Mouse (Mus musculus) CH12.LX (cell line): ENCODE data around the gene Kifap3. TPM values are rescaled to one million over a fixed set of nuclear protein-coding genes. Genes with fewer than 3 reads are reported as not detected.

ENCODE experiments used
- DNase-seq: peaks from one replicate; pipeline ENCODE4 v3.0.0-alpha.2; 2013; ENCODE audit errors: extremely low read depth
- H3K27ac ChIP-seq: 2 replicates; pipeline ENCODE4 v1.5.1; 2012; ENCODE audit warnings: low read depth, mild to moderate bottlenecking, control low read depth, moderate library complexity; ENCODE audit not compliant: insufficient read depth
- H3K27me3 ChIP-seq: replicated peaks from 2 replicates; pipeline ENCODE3; 2012; ENCODE audit warnings: inconsistent platforms
- H3K36me3 ChIP-seq, 2 experiments: replicated peaks in 1 of 2; 2 replicates each; pipeline versions ENCODE3 to v1.6.1; 2012; ENCODE audit warnings: inconsistent platforms in 1 of 2, low read length in 1 of 2, mild to moderate bottlenecking in 1 of 2, mixed read lengths in 1 of 2, moderate library complexity in 1 of 2; ENCODE audit not compliant: control insufficient read depth in 1 of 2, insufficient read depth in 1 of 2
- H3K4me1 ChIP-seq, 2 experiments: 2 replicates each; pipeline ENCODE4 v1.6.1; 2012; ENCODE audit warnings: inconsistent platforms in 1 of 2, moderate library complexity in 1 of 2; ENCODE audit not compliant: insufficient read depth in 2 of 2, control insufficient read depth in 1 of 2
- H3K4me2 ChIP-seq: 2 replicates; pipeline ENCODE4 v1.6.1; 2012; ENCODE audit warnings: low read depth, mild to moderate bottlenecking, control low read depth; ENCODE audit not compliant: poor library complexity, insufficient read depth, severe bottlenecking
- H3K4me3 ChIP-seq, 3 experiments: fragments of 150-350 bp in 1 of 3; sonication (generic) in 1 of 3; replicated peaks in 1 of 3; 2 replicates each; pipeline versions ENCODE3 to v1.5.1; 2011 to 2012; ENCODE audit warnings: low read depth in 2 of 3, low read length in 2 of 3, mild to moderate bottlenecking in 2 of 3, moderate library complexity in 2 of 3, control low read depth in 1 of 3, improper control_type of control experiment in 1 of 3, inconsistent platforms in 1 of 3, mixed read lengths in 1 of 3; ENCODE audit not compliant: poor library complexity in 1 of 3
- H3K79me2 ChIP-seq: replicated peaks from 2 replicates; pipeline ENCODE4 v1.6.1; 2012; ENCODE audit warnings: mild to moderate bottlenecking, moderate library complexity; ENCODE audit not compliant: control insufficient read depth, poor library complexity, insufficient read depth, severe bottlenecking; ENCODE audit errors: extremely low read depth
- H3K9ac ChIP-seq: 2 replicates; pipeline ENCODE4 v1.6.1; 2012; ENCODE audit warnings: low read depth, mild to moderate bottlenecking, control low read depth, moderate library complexity; ENCODE audit not compliant: insufficient read depth
- H3K9me3 ChIP-seq: replicated peaks from 2 replicates; pipeline ENCODE3; 2012; ENCODE audit warnings: low read length, inconsistent platforms, mixed read lengths
- CHD2 ChIP-seq: IDR thresholded peaks from 2 replicates; pipeline ENCODE4 v1.6.1; 2011; ENCODE audit warnings: low read length, improper control_type of control experiment
- CTCF ChIP-seq, 2 experiments: IDR thresholded peaks in 1 of 2; conservative IDR thresholded peaks in 1 of 2; 2 replicates each; pipeline ENCODE4 v1.5.1; 2011 to 2012; ENCODE audit warnings: low read depth in 2 of 2, low read length in 2 of 2, improper control_type of control experiment in 1 of 2, inconsistent platforms in 1 of 2, mild to moderate bottlenecking in 1 of 2, moderate library complexity in 1 of 2
- ELF1 ChIP-seq: IDR thresholded peaks from 2 replicates; pipeline ENCODE4 v1.6.1; 2014; ENCODE audit warnings: low read depth, mild to moderate bottlenecking, inconsistent platforms, low read length, improper control_type of control experiment
- JUN ChIP-seq: IDR thresholded peaks from 2 replicates; pipeline ENCODE4 v1.6.1; 2011; ENCODE audit warnings: low read depth, mild to moderate bottlenecking, low read length, improper control_type of control experiment, moderate library complexity; ENCODE audit not compliant: insufficient read depth
- KAT2A ChIP-seq: IDR thresholded peaks from 2 replicates; pipeline ENCODE4 v1.6.1; 2012; ENCODE audit warnings: low read length, improper control_type of control experiment, inconsistent platforms; ENCODE audit not compliant: insufficient replicate concordance
- MAFK ChIP-seq: IDR thresholded peaks from 2 replicates; pipeline ENCODE4 v1.6.1; 2011; ENCODE audit warnings: low read length, improper control_type of control experiment; ENCODE audit not compliant: insufficient replicate concordance
- MAZ ChIP-seq: IDR thresholded peaks from 2 replicates; pipeline ENCODE4 v1.6.1; 2012; ENCODE audit warnings: low read depth, mild to moderate bottlenecking, inconsistent platforms, low read length, improper control_type of control experiment, moderate library complexity
- MEF2A ChIP-seq: IDR thresholded peaks from 2 replicates; pipeline ENCODE4 v1.6.1; 2014; ENCODE audit warnings: low read depth, mild to moderate bottlenecking, inconsistent platforms, low read length, improper control_type of control experiment, borderline replicate concordance
- MXI1 ChIP-seq: IDR thresholded peaks from 2 replicates; pipeline ENCODE4 v1.6.1; 2011; ENCODE audit warnings: mild to moderate bottlenecking, low read depth, low read length, improper control_type of control experiment
- NELFE ChIP-seq: IDR thresholded peaks from 2 replicates; pipeline ENCODE4 v1.6.1; 2011; ENCODE audit warnings: low read depth, low read length, improper control_type of control experiment
- NRF1 ChIP-seq: IDR thresholded peaks from 2 replicates; pipeline ENCODE4 v1.6.1; 2014; ENCODE audit warnings: low read depth, mild to moderate bottlenecking, inconsistent platforms, low read length, improper control_type of control experiment, moderate library complexity
- PAX5 ChIP-seq: IDR thresholded peaks from 2 replicates; pipeline ENCODE4 v1.6.1; 2012; ENCODE audit warnings: low read length, inconsistent platforms, mixed read lengths
- POLR2A ChIP-seq: IDR thresholded peaks from 2 replicates; pipeline ENCODE4 v1.6.1; 2011; ENCODE audit warnings: low read depth, mild to moderate bottlenecking, improper control_type of control experiment, low read length
- RAD21 ChIP-seq: IDR thresholded peaks from 2 replicates; pipeline ENCODE4 v1.6.1; 2011; ENCODE audit warnings: low read depth, mild to moderate bottlenecking, low read length, improper control_type of control experiment, moderate library complexity
- TBP ChIP-seq: conservative IDR thresholded peaks from 2 replicates; pipeline ENCODE4 v1.6.1; 2011; ENCODE audit warnings: low read depth, low read length, improper control_type of control experiment
- TCF12 ChIP-seq: IDR thresholded peaks from 2 replicates; pipeline ENCODE4 v1.6.1; 2014; ENCODE audit warnings: low read depth, mild to moderate bottlenecking, inconsistent platforms, low read length, improper control_type of control experiment
- UBTF ChIP-seq: IDR thresholded peaks from 2 replicates; pipeline ENCODE4 v1.6.1; 2012; ENCODE audit warnings: low read depth, mild to moderate bottlenecking, inconsistent platforms, low read length, improper control_type of control experiment, moderate library complexity
- USF1 ChIP-seq: IDR thresholded peaks from 2 replicates; pipeline ENCODE4 v1.6.1; 2014; ENCODE audit warnings: low read depth, mild to moderate bottlenecking, inconsistent platforms, low read length, improper control_type of control experiment
- USF2 ChIP-seq: conservative IDR thresholded peaks from 2 replicates; pipeline ENCODE4 v1.6.1; 2011; ENCODE audit warnings: low read depth, low read length, improper control_type of control experiment
- ZKSCAN1 ChIP-seq: IDR thresholded peaks from 2 replicates; pipeline ENCODE4 v1.6.1; 2012; ENCODE audit warnings: low read depth, inconsistent platforms, low read length, improper control_type of control experiment, borderline replicate concordance
- ZMIZ1 ChIP-seq: IDR thresholded peaks from 2 replicates; pipeline ENCODE4 v1.6.1; 2012; ENCODE audit warnings: low read depth, mild to moderate bottlenecking, inconsistent platforms, low read length, improper control_type of control experiment
- dilution Hi-C: fragments of 300-500 bp; cut with MboI; formaldehyde crosslinking; loops from 2 replicates; pipeline ENCODE4 v1.14.3; 2020; ENCODE audit warnings: low sequenced_read_pairs; ENCODE audit not compliant: extremely low pct_unique_long_range_greater_than_20kb, extremely low pct_ligation_motif_present
- in situ Hi-C: fragments of 300-500 bp; cut with MboI; formaldehyde crosslinking; loops from 3 replicates; pipeline ENCODE4 v1.14.3; 2019; ENCODE audit warnings: low sequenced_read_pairs, low pct_ligation_motif_present, low pct_unique_long_range_greater_than_20kb, mixed read lengths
- polyA plus RNA-seq: library from polyadenylated mRNA; unstranded; fragments of >175 nt; gene quantifications from 2 replicates; pipeline ENCODE4 v1.2.1, GENCODE M21; 2012; ENCODE audit warnings: low read depth; ENCODE audit not compliant: insufficient read length
- total RNA-seq, 2 experiments: library from RNA; depleted of rRNA; stranded (reverse); fragments of 300-350 nt in 1 of 2; fragments of >200 nt in 1 of 2; gene quantifications; 2 replicates each; pipeline ENCODE4 v1.2.3; 2012 to 2014

The Kifap3 gene
- total and polyA plus RNA-seq, 3 experiments: 0.08 to 0.10 TPM; not detected in 1

DNA sequence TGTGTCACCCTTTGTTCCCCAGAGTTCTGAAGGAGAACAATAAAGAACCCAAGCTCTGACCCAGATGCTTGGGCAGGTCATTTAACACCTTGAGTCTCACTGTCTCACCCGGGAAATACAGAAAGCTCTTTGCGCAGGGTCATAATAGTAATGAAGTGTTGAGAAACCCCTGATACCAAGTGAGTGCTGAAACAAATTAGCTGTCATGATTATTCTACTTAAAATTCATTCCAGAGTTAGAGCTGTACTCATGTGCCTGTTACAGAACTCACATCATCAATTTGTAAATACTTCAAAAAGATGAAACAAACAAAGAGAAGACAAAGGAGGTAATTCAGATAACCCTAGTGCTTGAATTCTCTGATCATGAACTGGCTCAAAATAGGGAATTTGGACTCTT, 79.0 kb downstream of the Kifap3 start:
- dilution Hi-C loops: no loop called here
- Histone ChIP-seq H3K4me2 (no peak overlapping the region), H3K36me3 (no peaks in the 10 kb centered on the region), H3K79me2 (no peaks in the 10 kb centered on the region), H3K27ac (no peak overlapping the region), H3K9ac (no peak overlapping the region), H3K4me1 (no peaks in the 10 kb centered on the region), H3K4me3 (no peak overlapping the region), H3K9me3 (no peaks in the 10 kb centered on the region), H3K27me3 (no peaks in the 10 kb centered on the region)
- TF ChIP-seq ELF1 (no peak), NRF1 (no peak), KAT2A (no peak), MEF2A (no peak), MAZ (no peak), UBTF (no peak), RAD21 (no peak), JUN (no peak)
- DNase-seq: no peak
- in situ Hi-C loops: no loop called here

- no peaks in the 10 kb centered on the region for H3K27me3 ChIP-seq
- H3K4me2 ChIP-seq: no peak overlapping the region
- no peak overlapping the region for H3K4me3 ChIP-seq
- no peak overlapping the region for H3K27ac ChIP-seq
- in situ Hi-C loops: no loop called here
- H3K36me3 ChIP-seq: no peaks in the 10 kb centered on the region
- no peak for TF ChIP-seq CHD2
- TF ChIP-seq UBTF: no peak
- TF ChIP-seq MAZ: no peak
- no peak for TF ChIP-seq MAFK
- no peak for TF ChIP-seq TBP
- no peak for TF ChIP-seq ZMIZ1
- TF ChIP-seq USF2: no peak
- no peak for TF ChIP-seq ZKSCAN1
- TF ChIP-seq RAD21: no peak
- TF ChIP-seq POLR2A: no peak
- no peak for TF ChIP-seq MEF2A
- no peak for TF ChIP-seq TCF12
- no peak for TF ChIP-seq MXI1
- TF ChIP-seq USF1: no peak
- TF ChIP-seq ELF1: no peak
- no peak for TF ChIP-seq NELFE
- TF ChIP-seq PAX5: no peak
- TF ChIP-seq CTCF (conservative IDR thresholded peaks at IDR 0.05 in 1 of 2, IDR thresholded peaks at IDR 0.05 in 1 of 2; ENCODE audit: low read depth in 2 of 2, low read length in 2 of 2): no peak
- no peaks in the 10 kb centered on the region for H3K4me1 ChIP-seq
- no peak for DNase-seq
- no peak overlapping the region for H3K9ac ChIP-seq
- H3K79me2 ChIP-seq: no peaks in the 10 kb centered on the region
- no peaks in the 10 kb centered on the region for H3K9me3 ChIP-seq
- dilution Hi-C loops: no loop called here
Observed at GRCm38 (mm10) chr1:163861538-163861937, 82.2 kb downstream of the Kifap3 start.
